Mouse (Mus musculus) liver, embryonic 14.5 days (tissue): ENCODE results near the gene Dennd2c.

Experiments
- CTCF ChIP-seq: IDR thresholded peaks from 2 replicates; pipeline ENCODE4 v1.5.1; 2016; ENCODE audit warnings: antibody characterized with exemption, low read depth, control low read depth
- EP300 ChIP-seq: IDR thresholded peaks from 2 replicates; pipeline ENCODE4 v1.6.1; 2016; ENCODE audit warnings: antibody characterized with exemption, low read depth

GRCm38 (mm10) chr3:103153761-103154160 lies 51.4 kb downstream of the Dennd2c start:
- TF ChIP-seq CTCF (peak; percentile 87), EP300 (no peak)
